Mouse (Mus musculus): Measurements from ENCODE around the gene Ercc4. TPM values are rescaled to one million over a fixed set of nuclear protein-coding genes. Genes with fewer than 3 reads are reported as not detected.

Gene Ercc4
- polyA plus RNA-seq (2021; fragmentation: Nextera tagmentation): 8.2 and 9.0 TPM in 2 replicates
- long read RNA-seq, experiment 1, transcript Ercc4-201 (11 exons, 3,480 nt): major isoform, 80 of 110 reads
- long read RNA-seq, experiment 1, partial matches to known transcripts: 11 of 110 reads
- long read RNA-seq, experiment 1, other reads (novel, unspliced or antisense): 19 of 110 reads
- long read RNA-seq, experiment 2, transcript Ercc4-201 (11 exons, 3,480 nt): major isoform, 8 of 17 reads
- long read RNA-seq, experiment 2, partial matches to known transcripts: 5 of 17 reads
- long read RNA-seq, experiment 2, other reads (novel, unspliced or antisense): 4 of 17 reads

GRCm38 (mm10) chr16:13109156-13109989 lies at the start of gene Ercc4:
Ercc4 (plus strand) TSS chr16:13109684.

Other genes with a start within 250 kb of the Ercc4 start
- 80.9 and 81.7 TPM in 2 replicates for gene Mrtfb, start 146.8 kb downstream of the Ercc4 start, polyA plus RNA-seq (2021; fragmentation: Nextera tagmentation)